Mouse (Mus musculus) heart, postnatal 0 days (tissue): ENCODE results near the gene Csnk2a1.

Experiments
- CTCF ChIP-seq: IDR thresholded peaks from 2 replicates; pipeline ENCODE4 v1.5.1; 2016; ENCODE audit warnings: antibody characterized with exemption, control low read depth, low read depth
- EP300 ChIP-seq: IDR thresholded peaks from 2 replicates; pipeline ENCODE4 v1.6.1; 2016; ENCODE audit warnings: antibody characterized with exemption, low read depth

DNA sequence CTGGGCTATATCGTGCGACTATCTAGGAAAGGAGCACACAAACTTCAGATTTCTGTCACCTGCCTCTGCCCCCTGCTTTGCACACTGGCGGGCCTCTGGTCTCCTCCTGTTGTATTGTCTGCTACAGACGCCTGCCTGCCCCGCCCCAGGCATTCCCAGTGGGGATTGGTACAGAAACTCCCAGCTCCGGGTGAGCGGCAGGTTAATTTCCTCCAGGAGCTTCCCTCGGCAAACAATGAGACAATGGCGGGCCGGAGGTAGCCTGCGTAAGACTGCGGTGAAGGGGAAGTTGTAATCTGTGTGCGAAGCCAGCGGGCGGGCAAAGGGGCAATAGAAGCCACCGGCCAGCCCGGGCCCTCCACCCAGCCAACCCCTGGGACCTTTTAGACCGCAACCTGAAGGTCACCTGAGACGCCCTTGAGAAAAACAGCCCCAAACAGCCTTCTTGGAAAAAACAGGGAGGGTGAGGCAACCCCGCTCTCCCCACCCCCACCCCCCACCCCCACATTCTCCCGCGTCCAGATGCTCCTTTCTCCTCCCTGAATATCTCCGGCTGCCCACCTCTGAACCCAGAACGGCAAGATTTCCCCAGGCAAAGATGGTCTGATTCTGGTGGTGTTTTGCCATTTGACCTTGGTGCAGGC is 49.4 kb upstream of the Csnk2a1 start:
- no peak for TF ChIP-seq CTCF
- peak; percentile 70; the same call in 1 of the 2 replicates for TF ChIP-seq EP300
